Mouse (Mus musculus) adrenal gland, postnatal 36 days (tissue): ENCODE measurements around the gene Wdr95. TPM values are rescaled to one million over a fixed set of nuclear protein-coding genes. Genes with fewer than 3 reads are reported as not detected.

ENCODE experiments used
- total RNA-seq, 2 experiments: library from RNA; stranded (reverse); gene quantifications; 2 replicates each; pipeline ENCODE4 v1.2.3; 2021

The Wdr95 gene
- total RNA-seq, 2 experiments from 2014 or later: not detected

Other genes with a start within 250 kb of the Wdr95 start
- gene Medag, start 116.9 kb upstream of the Wdr95 start, total RNA-seq: 1 to 10 TPM; 3.8 to 9.1 TPM
- gene Tex26, start 89.0 kb upstream of the Wdr95 start, total RNA-seq: not detected
- gene Hsph1, start 107.7 kb downstream of the Wdr95 start, total RNA-seq: 100 to 1,000 TPM in 1 of 2 experiments, 10 to 100 TPM in 1; 95.9 to 367 TPM
- gene B3glct, start 149.6 kb downstream of the Wdr95 start, total RNA-seq: 10 to 100 TPM; 27.3 to 28.9 TPM